Mouse (Mus musculus) lung, embryonic 15.5 days (tissue): ENCODE data around the gene Kcnip1. TPM values are rescaled to one million over a fixed set of nuclear protein-coding genes. Genes with fewer than 3 reads are reported as not detected.

Experiments used
- ATAC-seq: fragments of 200-750 bp; cut with Nextera tagmentation; 2 replicates; pipeline ENCODE4 v1.8.0; 2017; ENCODE audit warnings: moderate number of reproducible peaks, borderline replicate concordance; ENCODE audit not compliant: low FRiP score, low TSS enrichment; ENCODE audit errors: extremely low read depth
- H3K27ac ChIP-seq: fragments of 300-500 bp; sonication (generic); 2 replicates; pipeline ENCODE4 v1.5.1; 2015; ENCODE audit warnings: moderate library complexity, mild to moderate bottlenecking, inconsistent platforms
- H3K27me3 ChIP-seq: fragments of 300-500 bp; sonication (generic); 2 replicates; pipeline ENCODE4 v1.6.1; 2015; ENCODE audit warnings: inconsistent platforms
- H3K36me3 ChIP-seq: fragments of 300-500 bp; sonication (generic); 2 replicates; pipeline ENCODE4 v1.6.1; 2015; ENCODE audit warnings: inconsistent platforms
- H3K4me1 ChIP-seq: fragments of 300-500 bp; sonication (generic); 2 replicates; pipeline ENCODE4 v1.6.1; 2015; ENCODE audit warnings: inconsistent platforms
- H3K4me2 ChIP-seq: fragments of 300-500 bp; sonication (generic); 2 replicates; pipeline ENCODE4 v1.6.1; 2015; ENCODE audit warnings: inconsistent platforms, mild to moderate bottlenecking, moderate library complexity
- H3K4me3 ChIP-seq: fragments of 300-500 bp; sonication (generic); 2 replicates; pipeline ENCODE4 v1.5.1; 2015; ENCODE audit warnings: mild to moderate bottlenecking, inconsistent platforms
- H3K9ac ChIP-seq: fragments of 300-500 bp; sonication (generic); 2 replicates; pipeline ENCODE4 v1.6.1; 2015; ENCODE audit warnings: inconsistent platforms
- H3K9me3 ChIP-seq: fragments of 300-500 bp; sonication (generic); 2 replicates; pipeline ENCODE4 v1.6.1; 2016; ENCODE audit warnings: inconsistent platforms
- WGBS: fragments of 180-500 bp; shearing (Covaris S2); methylation state at CpG from one replicate; pipeline ENCODE4 v1.1.7; 2015; 5-methylcytosine and 5-hydroxymethylcytosine counted together
- polyA plus RNA-seq: library from polyadenylated mRNA; unstranded; fragments of >200 nt; fragmentation: Nextera tagmentation; extraction: Ambion mirVana; gene quantifications from 2 replicates; pipeline ENCODE4 v1.2.1, GENCODE M21; 2015

Kcnip1 gene
- polyA plus RNA-seq, 1 experiment from 2014 or later, result 0.70 TPM

GRCm38 (mm10) chr11:33816020-33816419 is 176.9 kb downstream of the Kcnip1 start:
- Histone ChIP-seq H3K9ac (no peak overlapping the region), H3K9me3 (no peaks in the 10 kb centered on the region)
- 29% methylated on average over 3 of the region's 3 CpGs for WGBS

GRCm38 (mm10) chr11:33810105-33810504 is 182.8 kb downstream of the Kcnip1 start:
- no peaks in the 10 kb centered on the region for H3K4me1 ChIP-seq
- no peaks in the 10 kb centered on the region for H3K36me3 ChIP-seq
- no peaks in the 10 kb centered on the region for H3K9me3 ChIP-seq
- no peak overlapping the region for H3K4me3 ChIP-seq
- no peaks in the 10 kb centered on the region; the same call in 1 of the 2 replicates for H3K27me3 ChIP-seq
- 41% methylated on average over 7 of the region's 7 CpGs for WGBS
- ATAC-seq, result peak; percentile 49; the same call in 1 of the 2 replicates
- no peak overlapping the region for H3K9ac ChIP-seq
- no peak overlapping the region for H3K4me2 ChIP-seq
- no peak overlapping the region for H3K27ac ChIP-seq

More at GRCm38 (mm10) chr11:33816020-33816419, 176.9 kb downstream of the Kcnip1 start:
- Histone ChIP-seq H3K27me3 (peaks cover 3% of the 10 kb centered on the region; the same call in 1 of the 2 replicates), H3K4me1 (no peaks in the 10 kb centered on the region), H3K4me2 (no peak overlapping the region), H3K4me3 (no peak overlapping the region), H3K36me3 (no peaks in the 10 kb centered on the region), H3K27ac (no peak overlapping the region)
- no peak for ATAC-seq

GRCm38 (mm10) chr11:33803093-33803492 is 189.9 kb downstream of the Kcnip1 start:
- Histone ChIP-seq H3K4me3 (no peak overlapping the region), H3K36me3 (no peaks in the 10 kb centered on the region), H3K4me2 (no peak overlapping the region), H3K9me3 (no peaks in the 10 kb centered on the region), H3K9ac (no peak overlapping the region), H3K27me3 (peaks cover 6% of the 10 kb centered on the region; the same call in 1 of the 2 replicates), H3K27ac (no peak overlapping the region), H3K4me1 (peaks cover 11% of the 10 kb centered on the region)
- 61% methylated on average over 2 of the region's 2 CpGs for WGBS
- no peak for ATAC-seq

DNA sequence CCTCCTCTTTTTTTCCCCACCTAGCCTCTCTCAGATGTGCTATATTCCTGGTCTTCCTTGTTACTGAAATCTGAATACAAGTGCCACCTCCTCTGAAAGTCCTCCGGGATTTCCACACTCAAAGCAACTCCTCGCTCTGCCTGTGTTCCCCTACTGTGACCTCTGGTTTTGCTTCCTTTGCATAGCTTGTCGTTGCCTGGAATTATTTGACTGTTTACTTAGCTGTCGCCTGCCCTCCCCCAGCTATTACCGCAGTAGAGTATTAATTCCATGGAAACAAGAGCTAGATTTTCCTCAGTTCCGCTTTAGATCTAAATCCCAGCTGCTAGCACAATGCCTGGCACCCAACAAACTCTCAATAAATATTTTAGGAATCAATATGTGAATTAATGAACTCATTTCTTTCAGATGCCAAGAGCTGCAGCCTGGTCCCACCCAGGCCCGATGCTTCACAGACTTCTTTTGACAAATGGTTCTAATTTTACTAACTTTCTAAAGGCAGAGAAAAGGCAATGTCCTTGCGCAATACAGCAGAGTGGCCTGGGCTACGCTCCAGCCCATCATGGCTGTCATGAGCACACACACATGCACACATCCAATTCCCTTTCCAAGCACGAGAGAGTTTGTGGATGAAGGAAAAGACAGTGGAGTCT is 192.4 kb downstream of the Kcnip1 start:
- no peak overlapping the region for H3K9ac ChIP-seq
- no peak overlapping the region for H3K27ac ChIP-seq
- 32% methylated on average over 10 of the region's 10 CpGs for WGBS
- H3K36me3 ChIP-seq, result no peaks in the 10 kb centered on the region
- H3K4me3 ChIP-seq, result no peak overlapping the region
- H3K4me2 ChIP-seq, result no peak overlapping the region
- H3K4me1 ChIP-seq, result peaks cover 11% of the 10 kb centered on the region
- 0 out of 2 replicates have a peak, but pooled peaks have one; percentile 38 for ATAC-seq
- H3K9me3 ChIP-seq, result no peaks in the 10 kb centered on the region
- H3K27me3 ChIP-seq, result peaks cover 6% of the 10 kb centered on the region; the same call in 1 of the 2 replicates

DNA sequence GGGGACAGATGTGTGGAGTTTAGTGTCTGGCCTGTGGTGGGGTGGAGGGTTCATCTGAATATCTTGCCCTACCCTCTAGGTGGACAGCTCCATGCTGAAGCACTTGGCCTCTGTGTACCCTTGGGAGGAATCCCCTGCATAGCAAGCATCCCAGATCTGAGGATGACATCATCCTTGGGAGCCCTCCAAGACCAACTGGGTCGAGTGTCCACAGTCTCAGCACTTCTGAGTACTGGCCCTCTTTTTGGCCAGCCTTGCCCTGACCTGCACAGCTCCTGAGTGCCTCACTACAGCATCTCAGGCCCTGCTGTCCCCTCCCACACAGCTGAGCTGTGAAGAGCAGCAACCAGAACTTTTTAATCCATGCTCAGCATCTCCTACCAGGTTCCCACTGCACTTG is 193.0 kb downstream of the Kcnip1 start:
- H3K4me1 ChIP-seq, result peaks cover 11% of the 10 kb centered on the region
- H3K4me3 ChIP-seq, result no peak overlapping the region
- no peak overlapping the region for H3K9ac ChIP-seq
- H3K9me3 ChIP-seq, result no peaks in the 10 kb centered on the region
- 0 out of 2 replicates have a peak, but pooled peaks have one; percentile 29 for ATAC-seq
- no peak overlapping the region for H3K27ac ChIP-seq
- peaks cover 6% of the 10 kb centered on the region; the same call in 1 of the 2 replicates for H3K27me3 ChIP-seq
- H3K36me3 ChIP-seq, result no peaks in the 10 kb centered on the region
- H3K4me2 ChIP-seq, result no peak overlapping the region
- WGBS, result 8% methylated on average over 1 of the region's 1 CpGs

DNA sequence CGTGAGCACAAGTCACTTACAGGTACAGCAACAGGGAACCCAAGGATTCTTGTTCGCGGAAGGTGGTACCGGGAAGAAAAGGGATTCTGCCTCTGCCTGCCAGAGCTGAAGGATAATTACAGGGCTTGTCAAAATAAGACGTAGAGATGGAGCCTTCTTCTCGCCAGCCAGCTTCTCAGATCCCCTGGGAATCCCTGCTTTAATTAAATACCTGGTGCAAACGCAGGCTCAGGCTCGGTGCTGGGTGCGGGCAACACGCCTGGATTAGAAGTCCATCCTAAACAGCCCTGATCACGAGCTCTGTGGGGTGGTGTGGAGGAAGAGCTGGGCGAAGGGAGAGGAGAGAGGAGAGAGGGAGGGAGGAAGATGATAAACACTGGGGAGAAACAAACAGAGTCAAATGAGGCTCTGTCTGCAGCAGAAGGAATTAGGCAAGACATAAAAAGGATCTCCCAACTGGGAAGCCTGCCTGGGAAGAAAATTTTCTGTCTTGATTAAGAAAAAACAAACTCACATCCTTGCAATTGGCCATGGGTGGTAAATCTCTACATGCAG is 194.8 kb downstream of the Kcnip1 start:
- H3K27ac ChIP-seq, result no peak overlapping the region
- no peak overlapping the region for H3K4me3 ChIP-seq
- ATAC-seq, result no peak
- no peak overlapping the region for H3K9ac ChIP-seq
- H3K36me3 ChIP-seq, result no peaks in the 10 kb centered on the region
- peaks cover 11% of the 10 kb centered on the region for H3K4me1 ChIP-seq
- no peaks in the 10 kb centered on the region for H3K27me3 ChIP-seq
- no peaks in the 10 kb centered on the region for H3K9me3 ChIP-seq
- H3K4me2 ChIP-seq, result no peak overlapping the region
- WGBS, result 51% methylated on average over 12 of the region's 12 CpGs

- H3K9me3 ChIP-seq, result no peaks in the 10 kb centered on the region
- no peak overlapping the region for H3K9ac ChIP-seq
- no peak for ATAC-seq
- H3K36me3 ChIP-seq, result no peaks in the 10 kb centered on the region
- 21% methylated on average over 5 of the region's 5 CpGs for WGBS
- peaks cover 3% of the 10 kb centered on the region; the same call in 1 of the 2 replicates for H3K27me3 ChIP-seq
- H3K4me3 ChIP-seq, result no peak overlapping the region
- H3K4me1 ChIP-seq, result no peaks in the 10 kb centered on the region
- no peak overlapping the region for H3K27ac ChIP-seq
- H3K4me2 ChIP-seq, result no peak overlapping the region
Observed at GRCm38 (mm10) chr11:33787362-33787761, 205.6 kb downstream of the Kcnip1 start.

DNA sequence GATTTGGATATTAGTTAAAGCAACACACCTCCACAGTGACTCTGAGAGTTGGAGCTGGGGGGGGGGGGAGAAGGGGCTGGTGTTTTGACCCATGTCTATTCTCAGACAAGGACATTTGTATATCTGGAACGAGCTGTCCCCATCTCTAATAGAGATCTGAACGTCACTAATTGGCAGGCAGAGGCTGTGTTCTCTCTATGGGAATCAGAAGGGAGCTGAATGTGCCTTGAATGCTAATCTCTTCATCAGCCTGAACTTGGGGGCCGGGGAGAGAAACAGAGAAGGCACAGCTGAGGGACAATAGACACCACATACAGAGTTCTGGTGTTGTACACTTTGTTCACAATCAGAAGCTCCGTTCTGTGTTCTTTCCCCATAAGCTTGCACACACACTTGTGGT is 206.4 kb downstream of the Kcnip1 start:
- Histone ChIP-seq H3K9ac (no peak overlapping the region), H3K9me3 (no peaks in the 10 kb centered on the region), H3K27me3 (peaks cover 3% of the 10 kb centered on the region; the same call in 1 of the 2 replicates), H3K4me1 (no peaks in the 10 kb centered on the region), H3K4me3 (no peak overlapping the region), H3K4me2 (no peak overlapping the region), H3K27ac (no peak overlapping the region), H3K36me3 (no peaks in the 10 kb centered on the region)
- ATAC-seq, result no peak
- WGBS, result 82% methylated on average over 4 of the region's 4 CpGs

GRCm38 (mm10) chr11:33781561-33781971 is 211.4 kb downstream of the Kcnip1 start:
- 26% methylated on average over 10 of the region's 10 CpGs for WGBS
- Histone ChIP-seq H3K9ac (no peak overlapping the region), H3K4me3 (no peak overlapping the region), H3K9me3 (no peaks in the 10 kb centered on the region), H3K27ac (no peak overlapping the region), H3K27me3 (peaks cover under 1% of the 10 kb centered on the region; the same call in 1 of the 2 replicates), H3K4me1 (no peaks in the 10 kb centered on the region), H3K4me2 (no peak overlapping the region), H3K36me3 (no peaks in the 10 kb centered on the region)
- no peak for ATAC-seq

DNA sequence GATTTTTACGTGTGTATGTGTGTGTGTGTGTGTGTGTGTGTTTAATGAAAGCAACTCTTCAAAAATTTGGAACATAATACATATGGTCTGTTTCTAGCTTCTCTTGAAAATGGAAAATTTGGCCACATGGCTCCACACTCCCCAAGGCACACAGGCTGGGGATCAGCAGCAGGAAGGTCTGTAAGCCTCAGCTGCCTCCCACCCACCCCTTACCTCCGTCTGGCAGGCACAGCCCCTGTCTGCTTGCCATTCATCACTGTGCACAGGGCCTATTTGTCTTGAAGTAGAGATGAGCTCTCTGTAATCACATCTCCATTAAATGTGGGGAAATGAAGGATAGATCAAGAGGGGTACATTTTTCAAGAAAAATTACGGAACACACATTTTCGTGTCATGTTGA is 212.7 kb downstream of the Kcnip1 start:
- WGBS, result 49% methylated on average over 4 of the region's 4 CpGs
- Histone ChIP-seq H3K9ac (no peak overlapping the region), H3K27me3 (no peaks in the 10 kb centered on the region; the same call in 1 of the 2 replicates), H3K4me1 (no peaks in the 10 kb centered on the region), H3K4me2 (no peak overlapping the region), H3K27ac (no peak overlapping the region), H3K36me3 (no peaks in the 10 kb centered on the region), H3K4me3 (no peak overlapping the region), H3K9me3 (no peaks in the 10 kb centered on the region)
- no peak for ATAC-seq

DNA sequence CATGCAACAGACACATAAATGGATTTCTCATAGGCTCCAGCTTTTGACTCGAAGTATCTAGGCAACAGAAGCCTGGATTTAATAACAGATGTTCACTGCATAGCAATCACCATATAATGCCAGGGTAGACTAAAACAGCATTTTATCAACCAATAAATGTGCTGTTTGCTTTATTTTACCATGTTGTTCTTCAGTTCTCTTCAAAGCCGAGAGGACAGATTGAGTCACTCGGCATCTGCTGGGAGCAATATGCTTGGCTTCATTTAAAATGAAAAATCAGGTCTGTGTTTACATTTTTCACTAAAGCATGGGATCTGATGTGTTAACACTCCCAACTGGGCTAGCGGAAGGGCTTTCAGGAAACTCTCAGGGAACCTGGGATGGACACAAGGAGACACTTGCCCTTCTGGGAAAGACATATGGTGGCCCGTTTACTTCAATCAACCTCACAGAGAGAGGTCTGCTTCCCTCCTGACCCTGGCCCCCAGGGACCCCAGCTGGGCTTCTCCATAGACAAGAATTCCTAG is 220.3 kb downstream of the Kcnip1 start:
- no peaks in the 10 kb centered on the region for H3K9me3 ChIP-seq
- no peaks in the 10 kb centered on the region for H3K4me1 ChIP-seq
- H3K27me3 ChIP-seq, result no peaks in the 10 kb centered on the region
- H3K36me3 ChIP-seq, result no peaks in the 10 kb centered on the region
- WGBS, result 50% methylated on average over 5 of the region's 5 CpGs
- H3K9ac ChIP-seq, result no peak overlapping the region
- no peak overlapping the region for H3K27ac ChIP-seq
- no peak overlapping the region for H3K4me2 ChIP-seq
- no peak overlapping the region for H3K4me3 ChIP-seq
- ATAC-seq, result no peak

- Histone ChIP-seq H3K9ac (no peak overlapping the region), H3K4me3 (no peak overlapping the region), H3K27me3 (no peaks in the 10 kb centered on the region), H3K27ac (no peak overlapping the region), H3K4me2 (no peak overlapping the region), H3K36me3 (no peaks in the 10 kb centered on the region), H3K9me3 (no peaks in the 10 kb centered on the region), H3K4me1 (no peaks in the 10 kb centered on the region)
- WGBS, result 77% methylated on average over 2 of the region's 2 CpGs
- no peak for ATAC-seq
Observed at GRCm38 (mm10) chr11:33772043-33772442, 220.9 kb downstream of the Kcnip1 start.
